Mouse (Mus musculus) E14TG2a.4 (cell line): ENCODE results near the gene Tcam1.

Experiments
- CTCF ChIP-seq: conservative IDR thresholded peaks from 2 replicates; pipeline ENCODE4 v1.5.1; 2014; ENCODE audit warnings: low read length
- NANOG ChIP-seq: IDR thresholded peaks from 2 replicates; pipeline ENCODE4 v1.6.1; 2014; ENCODE audit warnings: borderline replicate concordance, low read length, mixed read lengths
- POU5F1 ChIP-seq: IDR thresholded peaks from 2 replicates; pipeline ENCODE4 v1.6.1; 2014; ENCODE audit warnings: low read length, borderline replicate concordance

DNA sequence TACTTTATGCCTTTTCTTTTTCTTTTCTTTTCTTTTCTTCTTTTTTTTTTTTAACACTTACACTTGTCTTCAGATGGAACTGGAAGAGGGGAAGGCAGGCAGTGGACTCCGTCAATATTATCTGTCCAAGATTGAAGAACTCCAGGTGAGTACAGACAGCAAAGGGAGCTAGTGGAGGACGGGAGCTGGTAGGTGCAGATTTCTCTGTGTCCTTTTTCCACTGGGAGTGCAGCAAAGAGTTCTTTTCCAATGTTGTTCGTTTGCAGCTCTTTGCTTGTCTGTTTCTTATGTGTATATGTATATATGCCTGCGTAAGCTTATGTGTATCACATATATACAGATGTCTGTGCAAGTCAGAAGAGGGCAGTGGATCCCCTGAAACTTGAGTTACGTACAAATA lies 19.7 kb upstream of the Tcam1 start:
- TF ChIP-seq CTCF (no peak), POU5F1 (no peak), NANOG (no peak)
